Mouse (Mus musculus): ENCODE results near the gene Lyzl4. TPM values are rescaled to one million over a fixed set of nuclear protein-coding genes. Genes with fewer than 3 reads are reported as not detected.

Gene Lyzl4
- total and polyA plus RNA-seq, 3 experiments: not detected

DNA sequence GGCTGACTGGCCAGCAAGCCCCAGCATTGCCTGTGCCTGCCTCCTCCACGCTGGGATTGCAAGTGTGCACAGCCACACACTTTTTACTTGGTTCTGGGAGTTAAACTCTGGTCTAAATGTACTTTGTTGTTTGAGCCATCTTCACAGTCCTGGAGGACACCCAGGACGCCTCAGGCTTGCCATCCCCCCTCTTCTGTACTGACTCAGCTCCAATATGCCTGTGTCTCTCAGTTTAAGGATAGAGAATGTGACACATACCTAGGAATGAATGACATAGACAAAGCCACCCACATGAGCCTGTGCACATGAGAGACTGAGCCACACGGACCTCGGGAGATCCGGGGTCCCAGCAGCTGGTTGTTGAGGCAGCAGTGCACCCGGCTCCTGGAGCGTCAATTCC is 78.6 kb downstream of the Lyzl4 start:
- dilution Hi-C loops (cut with MboI; ENCODE audit: extremely low pct_ligation_motif_present, extremely low pct_unique_long_range_greater_than_20kb, low sequenced_read_pairs): no loop called here
- no peak overlapping the region for H3K4me2 ChIP-seq (ENCODE audit: insufficient read depth, low read depth, poor library complexity, severe bottlenecking)
- no peaks in the 10 kb centered on the region for H3K9me3 ChIP-seq (replicated peaks; ENCODE audit: low read length)
- no peaks in the 10 kb centered on the region for H3K36me3 ChIP-seq (replicated peaks in 1 of 2; ENCODE audit: control insufficient read depth in 1 of 2, insufficient read depth in 1 of 2, low read length in 1 of 2)
- H3K9ac ChIP-seq (ENCODE audit: insufficient read depth, low read depth): no peak overlapping the region
- DNase-seq (ENCODE audit: extremely low read depth): no peak
- peaks cover 2 to 3% of the 10 kb centered on the region in 2 experiments for H3K4me1 ChIP-seq (ENCODE audit: control insufficient read depth in 1 of 2, insufficient read depth in 2 of 2)
- no peak overlapping the region for H3K27ac ChIP-seq (ENCODE audit: insufficient read depth, low read depth)
- H3K4me3 ChIP-seq (replicated peaks in 1 of 3; ENCODE audit: low read depth in 2 of 3, low read length in 2 of 3, poor library complexity in 1 of 3): no peak overlapping the region
- TF ChIP-seq SIN3A (IDR thresholded peaks at IDR 0.05; ENCODE audit: low read length) (no peak), ZMIZ1 (IDR thresholded peaks at IDR 0.05; ENCODE audit: low read depth, low read length) (no peak), MXI1 (IDR thresholded peaks at IDR 0.05; ENCODE audit: low read depth, low read length) (no peak), CHD2 (IDR thresholded peaks at IDR 0.05; ENCODE audit: low read length) (no peak), ZC3H11A (IDR thresholded peaks at IDR 0.05; ENCODE audit: low read depth, low read length) (no peak), CTCF (conservative IDR thresholded peaks at IDR 0.05 in 1 of 2, IDR thresholded peaks at IDR 0.05 in 1 of 2; ENCODE audit: low read depth in 2 of 2, low read length in 2 of 2) (no peak), JUND (conservative IDR thresholded peaks at IDR 0.05; ENCODE audit: low read depth, low read length) (no peak), RCOR1 (conservative IDR thresholded peaks at IDR 0.05; ENCODE audit: low read depth, low read length) (no peak), USF2 (conservative IDR thresholded peaks at IDR 0.05; ENCODE audit: low read depth, low read length) (no peak), PAX5 (IDR thresholded peaks at IDR 0.05; ENCODE audit: low read length) (no peak), TBP (conservative IDR thresholded peaks at IDR 0.05; ENCODE audit: low read depth, low read length) (no peak), UBTF (IDR thresholded peaks at IDR 0.05; ENCODE audit: low read depth, low read length) (no peak), POLR2AphosphoS2 (IDR thresholded peaks at IDR 0.05; ENCODE audit: low read depth, low read length) (no peak), MEF2A (IDR thresholded peaks at IDR 0.05; ENCODE audit: borderline replicate concordance, low read depth, low read length) (no peak), JUN (IDR thresholded peaks at IDR 0.05; ENCODE audit: insufficient read depth, low read depth, low read length) (no peak), TCF12 (IDR thresholded peaks at IDR 0.05; ENCODE audit: low read depth, low read length) (no peak)
- H3K79me2 ChIP-seq (replicated peaks; ENCODE audit: control insufficient read depth, extremely low read depth, insufficient read depth, poor library complexity, severe bottlenecking): no peaks in the 10 kb centered on the region
- H3K27me3 ChIP-seq (replicated peaks): no peaks in the 10 kb centered on the region
- in situ Hi-C loops (cut with MboI; ENCODE audit: low pct_ligation_motif_present, low pct_unique_long_range_greater_than_20kb, low sequenced_read_pairs): no loop called here

- Histone ChIP-seq H3K36me3 (replicated peaks in 1 of 2; ENCODE audit: control insufficient read depth in 1 of 2, insufficient read depth in 1 of 2, low read length in 1 of 2) (no peaks in the 10 kb centered on the region), H3K79me2 (replicated peaks; ENCODE audit: control insufficient read depth, extremely low read depth, insufficient read depth, poor library complexity, severe bottlenecking) (no peaks in the 10 kb centered on the region), H3K27me3 (replicated peaks) (no peaks in the 10 kb centered on the region), H3K27ac (ENCODE audit: insufficient read depth, low read depth) (no peak overlapping the region), H3K9me3 (replicated peaks; ENCODE audit: low read length) (no peaks in the 10 kb centered on the region), H3K9ac (ENCODE audit: insufficient read depth, low read depth) (no peak overlapping the region), H3K4me1 (ENCODE audit: control insufficient read depth in 1 of 2, insufficient read depth in 2 of 2) (peaks cover 14 to 28% of the 10 kb centered on the region in 2 experiments), H3K4me2 (ENCODE audit: insufficient read depth, low read depth, poor library complexity, severe bottlenecking) (no peak overlapping the region), H3K4me3 (replicated peaks in 1 of 3; ENCODE audit: low read depth in 2 of 3, low read length in 2 of 3, poor library complexity in 1 of 3) (no peak overlapping the region)
- dilution Hi-C loops (cut with MboI; ENCODE audit: extremely low pct_ligation_motif_present, extremely low pct_unique_long_range_greater_than_20kb, low sequenced_read_pairs): no loop called here
- in situ Hi-C loops (cut with MboI; ENCODE audit: low pct_ligation_motif_present, low pct_unique_long_range_greater_than_20kb, low sequenced_read_pairs): no loop called here
- DNase-seq (ENCODE audit: extremely low read depth): no peak
- TF ChIP-seq ZNF384 (IDR thresholded peaks at IDR 0.05; ENCODE audit: low read depth, low read length) (peak; percentile 42; the same call in 1 of the 2 replicates), GABPA (IDR thresholded peaks at IDR 0.05; ENCODE audit: insufficient replicate concordance, low read depth, low read length) (no peak)
These were observed 81.4 kb downstream of the Lyzl4 start for GRCm38 (mm10) chr9:121560515-121560914.
